Mouse (Mus musculus): ENCODE data around the gene Asgr1.
A peak's percentile ranks its signal among the peaks of the same experiment; 100 is the strongest.

Gene Asgr1

GRCm38 (mm10) chr11:70024151-70024514 lies 29.8 kb upstream of the Asgr1 start:
- DNase-seq (ENCODE audit: low spot score in 2 of 2): no peak

GRCm38 (mm10) chr11:70026689-70027088 lies 27.2 kb upstream of the Asgr1 start:
- DNase-seq (ENCODE audit: low spot score in 2 of 2): no peak

- no peak for DNase-seq (ENCODE audit: low spot score in 2 of 2)
These were observed 26.5 kb upstream of the Asgr1 start for GRCm38 (mm10) chr11:70027397-70027796.

- DNase-seq (ENCODE audit: low spot score in 2 of 2): no peak
These were observed 25.3 kb upstream of the Asgr1 start for GRCm38 (mm10) chr11:70028401-70029129.

- DNase-seq (ENCODE audit: low spot score in 2 of 2): peak in 1 of 2 experiments; percentile 54
These were observed 24.6 kb upstream of the Asgr1 start for GRCm38 (mm10) chr11:70029130-70029801.

- no peak for DNase-seq (ENCODE audit: low spot score in 2 of 2)
These were observed 23.9 kb upstream of the Asgr1 start for GRCm38 (mm10) chr11:70029829-70030550.

- no peak for DNase-seq (ENCODE audit: low spot score in 2 of 2)
These were observed 23.1 kb upstream of the Asgr1 start for GRCm38 (mm10) chr11:70030651-70031320.

- DNase-seq (ENCODE audit: low spot score in 2 of 2): no peak
These were observed 22.6 kb upstream of the Asgr1 start for GRCm38 (mm10) chr11:70031321-70031670.

GRCm38 (mm10) chr11:70038174-70038573 lies 15.7 kb upstream of the Asgr1 start:
- no peak for DNase-seq (ENCODE audit: low spot score in 2 of 2)

- no peak for DNase-seq (ENCODE audit: low spot score in 2 of 2)
These were observed 14.3 kb upstream of the Asgr1 start for GRCm38 (mm10) chr11:70039631-70040030.

- no peak for DNase-seq (ENCODE audit: low spot score in 2 of 2)
These were observed 13.7 kb upstream of the Asgr1 start for GRCm38 (mm10) chr11:70040184-70040583.

GRCm38 (mm10) chr11:70042309-70043085 lies 11.4 kb upstream of the Asgr1 start:
- DNase-seq (ENCODE audit: low spot score in 2 of 2): no peak

GRCm38 (mm10) chr11:70043665-70044064 lies 10.2 kb upstream of the Asgr1 start:
- no peak for DNase-seq (ENCODE audit: low spot score in 2 of 2)

GRCm38 (mm10) chr11:70045435-70045834 lies 8.4 kb upstream of the Asgr1 start:
- DNase-seq (ENCODE audit: low spot score in 2 of 2): no peak

- no peak for DNase-seq (ENCODE audit: low spot score in 2 of 2)
These were observed 4.5 kb upstream of the Asgr1 start for GRCm38 (mm10) chr11:70049366-70049765.

- DNase-seq (ENCODE audit: low spot score in 2 of 2): no peak
These were observed 4.1 kb upstream of the Asgr1 start for GRCm38 (mm10) chr11:70049816-70050215.

GRCm38 (mm10) chr11:70053156-70053555 lies 729 bp upstream of the Asgr1 start:
- no peak for DNase-seq (ENCODE audit: low spot score in 2 of 2)

- DNase-seq (ENCODE audit: low spot score in 2 of 2): peak; percentile 54 to 75
These were observed 1.8 kb downstream of the Asgr1 start for GRCm38 (mm10) chr11:70055618-70056214.

GRCm38 (mm10) chr11:70057805-70058204 lies 3.9 kb downstream of the Asgr1 start:
- DNase-seq (ENCODE audit: low spot score in 2 of 2): no peak

GRCm38 (mm10) chr11:70059930-70060329 lies 6.0 kb downstream of the Asgr1 start:
- no peak for DNase-seq (ENCODE audit: low spot score in 2 of 2)

- DNase-seq (ENCODE audit: low spot score in 2 of 2): no peak
These were observed 9.2 kb downstream of the Asgr1 start for GRCm38 (mm10) chr11:70063053-70063452.
